Mouse (Mus musculus) embryonic facial prominence, embryonic 13.5 days (tissue): Measurements from ENCODE around the gene Strip1. TPM values are rescaled to one million over a fixed set of nuclear protein-coding genes. Genes with fewer than 3 reads are reported as not detected.
A peak's percentile ranks its signal among the peaks of the same experiment; 100 is the strongest.

ENCODE experiments used
- ATAC-seq: fragments of 200-750 bp; cut with Nextera tagmentation; 2 replicates; pipeline ENCODE4 v1.8.0; 2017; ENCODE audit warnings: low read depth; ENCODE audit not compliant: insufficient number of reproducible peaks, insufficient read depth, low FRiP score, low TSS enrichment
- H3K27ac ChIP-seq: fragments of 300-500 bp; sonication (generic); 2 replicates; pipeline ENCODE4 v1.5.1; 2015; ENCODE audit warnings: moderate library complexity, mild to moderate bottlenecking, inconsistent platforms
- H3K27me3 ChIP-seq: fragments of 300-500 bp; sonication (generic); 2 replicates; pipeline ENCODE4 v1.6.1; 2015; ENCODE audit warnings: mild to moderate bottlenecking, inconsistent platforms
- H3K36me3 ChIP-seq: fragments of 300-500 bp; sonication (generic); 2 replicates; pipeline ENCODE4 v1.6.1; 2015; ENCODE audit warnings: mild to moderate bottlenecking, inconsistent platforms
- H3K4me1 ChIP-seq: fragments of 300-500 bp; sonication (generic); 2 replicates; pipeline ENCODE4 v1.6.1; 2015; ENCODE audit warnings: inconsistent platforms
- H3K4me2 ChIP-seq: fragments of 300-500 bp; sonication (generic); 2 replicates; pipeline ENCODE4 v1.6.1; 2015; ENCODE audit warnings: moderate library complexity, mild to moderate bottlenecking, inconsistent platforms
- H3K4me3 ChIP-seq: fragments of 300-500 bp; sonication (generic); 2 replicates; pipeline ENCODE4 v1.5.1; 2015; ENCODE audit warnings: mild to moderate bottlenecking, inconsistent platforms
- H3K9ac ChIP-seq: fragments of 300-500 bp; sonication (generic); 2 replicates; pipeline ENCODE4 v1.6.1; 2015; ENCODE audit warnings: mild to moderate bottlenecking, inconsistent platforms
- H3K9me3 ChIP-seq: fragments of 300-500 bp; sonication (generic); 2 replicates; pipeline ENCODE4 v1.6.1; 2016; ENCODE audit warnings: inconsistent platforms
- WGBS: fragments of 180-500 bp; shearing (Covaris S2); methylation state at CpG from one replicate; pipeline ENCODE4 v1.1.7; 2015; ENCODE audit warnings: mixed read lengths; 5-methylcytosine and 5-hydroxymethylcytosine counted together
- polyA plus RNA-seq: library from polyadenylated mRNA; unstranded; fragments of >200 nt; fragmentation: Nextera tagmentation; extraction: Ambion mirVana; gene quantifications from 2 replicates; pipeline ENCODE4 v1.2.1, GENCODE M21; 2015

Gene Strip1
- polyA plus RNA-seq, 1 experiment from 2014 or later, result 69.1 TPM

DNA sequence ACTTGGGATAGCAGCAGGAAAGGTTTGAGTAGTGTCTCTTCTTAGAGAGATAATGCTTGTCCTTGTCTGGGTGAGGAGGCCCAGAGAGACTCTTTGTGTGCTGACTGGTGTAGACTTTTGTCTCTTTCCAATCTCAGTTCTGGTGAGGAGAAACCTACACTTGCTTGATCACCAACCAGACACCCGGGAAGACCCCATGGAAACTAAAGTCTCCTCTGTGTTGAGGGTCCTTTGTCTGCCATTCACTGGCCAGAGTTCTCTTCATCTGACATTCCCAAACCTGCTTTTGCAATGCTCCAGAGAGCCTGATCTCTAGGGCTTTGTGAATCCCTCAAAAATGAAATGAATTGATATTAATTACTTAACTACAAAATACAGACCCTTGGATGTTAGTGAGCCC is 47.6 kb downstream of the Strip1 start:
- Histone ChIP-seq H3K4me1 (peaks cover 70% of the 10 kb centered on the region), H3K4me3 (no peak overlapping the region), H3K27ac (peak overlapping the region; percentile 90), H3K4me2 (peak overlapping the region; percentile 85), H3K9ac (peak overlapping the region; percentile 77), H3K27me3 (peaks cover 86% of the 10 kb centered on the region), H3K36me3 (no peaks in the 10 kb centered on the region), H3K9me3 (no peaks in the 10 kb centered on the region)
- ATAC-seq, result no peak
- WGBS, result 13% methylated on average over 1 of the region's 1 CpGs

DNA sequence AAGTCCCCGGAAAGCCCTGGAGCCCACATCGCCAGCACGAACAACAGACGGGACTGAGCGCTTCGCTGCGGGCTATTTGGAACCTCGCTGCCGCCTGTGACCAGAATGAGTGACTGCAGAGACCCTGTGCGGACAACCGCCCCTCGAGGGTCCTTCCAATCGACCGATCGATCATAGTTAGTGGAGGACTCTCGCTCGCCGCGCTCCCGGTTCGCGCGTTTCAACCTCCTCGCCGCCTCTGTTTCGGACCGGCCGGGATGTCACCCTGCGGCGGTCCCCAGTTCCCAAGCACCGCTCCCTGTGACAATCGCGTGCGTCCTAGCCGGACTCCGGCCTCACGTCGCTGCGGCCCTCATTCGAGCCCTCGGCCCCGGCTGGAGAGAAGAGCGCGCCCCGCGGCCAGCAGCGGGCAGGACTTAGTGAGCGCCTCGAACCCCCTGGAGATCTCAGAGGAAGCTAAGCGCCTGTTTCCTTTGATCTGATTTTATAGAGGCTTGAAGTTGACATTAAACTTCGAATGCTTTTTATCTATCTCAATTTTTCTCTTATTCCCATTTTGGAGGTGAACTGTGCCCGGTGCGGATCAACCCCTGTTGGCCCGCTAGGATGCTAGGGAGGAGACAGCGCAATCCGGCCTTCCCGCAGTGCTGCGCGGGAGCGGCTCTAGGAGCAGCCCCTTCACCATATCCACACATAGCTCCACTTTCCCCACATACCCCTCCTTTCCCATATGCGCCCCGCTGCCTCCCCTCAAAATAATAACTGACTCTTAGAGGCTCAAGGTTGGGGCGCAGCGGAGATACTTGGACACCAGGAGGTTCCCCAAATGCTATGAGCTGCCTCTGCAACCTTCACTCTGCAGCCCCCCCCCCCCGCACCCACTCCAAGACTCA is 48.4 kb downstream of the Strip1 start:
- H3K36me3 ChIP-seq, result no peaks in the 10 kb centered on the region
- H3K27me3 ChIP-seq, result peaks cover 84% of the 10 kb centered on the region
- peak overlapping the region; percentile 50 for H3K4me3 ChIP-seq
- H3K9ac ChIP-seq, result peak overlapping the region; percentile 77
- H3K4me1 ChIP-seq, result peaks cover 70% of the 10 kb centered on the region
- ATAC-seq, result no peak
- peak overlapping the region; percentile 90 for H3K27ac ChIP-seq
- H3K4me2 ChIP-seq, result peak overlapping the region; percentile 85
- WGBS, result under 1% methylated on average over 65 of the region's 65 CpGs
- no peaks in the 10 kb centered on the region for H3K9me3 ChIP-seq

DNA sequence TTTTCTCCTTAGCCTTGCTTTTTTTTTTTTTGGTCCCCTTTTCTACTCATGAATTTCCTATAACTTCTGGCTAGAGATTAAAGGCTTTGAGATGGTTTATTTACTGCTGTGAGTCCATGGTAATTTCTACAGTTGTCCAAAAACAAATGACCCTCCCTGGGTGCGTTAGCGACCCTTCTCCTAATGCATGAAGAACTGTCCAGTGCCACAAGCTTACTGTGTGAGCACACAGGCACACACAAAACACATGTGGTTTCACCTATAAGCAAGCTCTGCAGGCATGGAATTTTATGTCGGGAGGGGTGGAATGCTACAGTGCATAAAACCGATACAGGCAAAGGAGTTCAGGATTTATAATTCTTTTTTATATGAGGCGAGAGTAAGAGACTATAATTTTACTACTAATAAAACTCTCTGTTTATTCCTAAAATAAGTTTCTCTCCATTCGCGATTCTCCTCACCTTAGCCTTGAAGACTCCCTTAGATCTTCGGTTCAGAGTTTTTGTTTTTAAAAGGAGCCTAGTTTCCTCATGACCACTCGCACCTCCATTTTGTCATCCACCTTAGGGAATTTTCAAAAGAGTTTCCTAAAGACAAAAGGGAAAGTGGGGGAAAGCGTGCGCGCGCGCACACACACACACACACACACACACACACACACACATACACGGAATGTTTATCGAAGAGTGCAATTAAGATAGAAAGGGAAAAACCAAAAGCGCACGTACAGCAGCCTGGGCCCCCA is 49.2 kb downstream of the Strip1 start:
- H3K4me3 ChIP-seq, result peak overlapping the region; percentile 50
- peaks cover 76% of the 10 kb centered on the region for H3K27me3 ChIP-seq
- H3K9me3 ChIP-seq, result no peaks in the 10 kb centered on the region
- H3K4me1 ChIP-seq, result peaks cover 67% of the 10 kb centered on the region
- 3% methylated on average over 18 of the region's 18 CpGs for WGBS
- H3K9ac ChIP-seq, result peak overlapping the region; percentile 77
- no peak for ATAC-seq
- peak overlapping the region; percentile 85 for H3K4me2 ChIP-seq
- H3K27ac ChIP-seq, result peak overlapping the region; percentile 90
- H3K36me3 ChIP-seq, result no peaks in the 10 kb centered on the region

DNA sequence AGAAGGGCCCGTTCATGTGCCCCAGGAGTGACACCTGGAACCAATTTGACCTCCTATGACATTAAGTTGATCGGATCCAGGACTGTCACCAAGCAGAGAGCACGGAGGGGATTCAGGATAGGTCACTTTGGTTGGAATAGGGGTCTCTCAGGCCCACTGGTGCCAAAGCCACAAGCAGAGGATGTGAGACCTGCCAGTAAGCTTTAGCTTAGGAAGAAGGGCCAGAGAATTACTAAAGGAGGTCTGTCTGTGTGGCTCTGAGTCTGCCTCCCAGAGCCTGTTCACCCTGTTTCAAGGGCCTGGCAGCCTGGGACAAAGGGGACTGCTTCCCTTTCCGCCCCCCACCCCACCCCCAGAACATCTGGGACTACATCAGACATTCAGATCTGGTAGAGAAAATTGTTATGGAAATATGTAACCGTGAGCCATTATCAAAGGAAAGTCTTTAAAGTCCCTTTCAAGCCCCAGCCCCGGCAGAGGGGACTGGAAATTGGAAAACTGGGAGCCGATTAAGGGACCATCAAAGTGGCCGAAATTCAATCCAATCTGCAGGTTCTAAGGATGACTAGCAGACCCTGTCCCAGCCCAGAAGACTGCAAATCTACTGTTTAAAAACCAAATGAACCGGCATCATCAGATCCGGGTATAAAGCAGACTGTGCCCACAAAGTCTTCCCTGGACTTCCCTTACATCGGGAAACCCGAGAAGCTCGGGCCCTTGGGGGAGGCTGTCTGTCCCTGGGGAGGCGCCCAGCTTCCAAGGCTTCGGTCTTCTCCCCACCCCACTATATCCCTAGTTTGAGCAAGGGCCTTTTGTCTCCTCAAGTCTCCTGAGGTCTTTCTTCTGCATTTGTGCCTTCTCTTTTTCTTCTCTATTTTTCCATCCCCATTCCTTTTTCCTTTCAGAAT is 50.1 kb downstream of the Strip1 start:
- Histone ChIP-seq H3K36me3 (no peaks in the 10 kb centered on the region), H3K4me2 (peak overlapping the region; percentile 85), H3K9me3 (no peaks in the 10 kb centered on the region), H3K4me3 (peak overlapping the region; percentile 13), H3K27ac (peak overlapping the region; percentile 90), H3K9ac (peak overlapping the region; percentile 55; the same call in 1 of the 2 replicates), H3K27me3 (peaks cover 66% of the 10 kb centered on the region), H3K4me1 (peaks cover 58% of the 10 kb centered on the region)
- no peak for ATAC-seq
- WGBS, result 3% methylated on average over 15 of the region's 15 CpGs

DNA sequence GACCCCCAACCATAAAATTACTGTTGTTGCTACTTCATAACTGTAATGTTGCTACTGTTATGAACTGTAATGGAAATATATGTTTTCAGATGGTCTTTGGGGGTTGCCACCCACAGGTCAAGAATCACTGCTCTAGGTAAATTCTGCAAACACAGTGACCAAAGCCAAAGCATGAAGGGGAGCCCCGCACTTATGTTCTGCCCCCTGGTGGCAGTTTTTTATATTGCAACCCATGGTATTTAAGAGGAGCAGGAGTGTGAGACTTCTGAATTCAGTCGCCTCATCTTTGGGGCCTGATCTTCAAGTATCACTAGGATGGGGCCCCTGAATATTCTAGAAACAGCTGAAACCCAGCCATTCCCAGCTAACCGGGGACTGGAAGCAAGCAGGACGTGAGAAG is 52.0 kb downstream of the Strip1 start:
- Histone ChIP-seq H3K4me2 (no peak overlapping the region), H3K9me3 (no peaks in the 10 kb centered on the region), H3K4me3 (no peak overlapping the region), H3K27ac (no peak overlapping the region), H3K9ac (no peak overlapping the region), H3K4me1 (peaks cover 43% of the 10 kb centered on the region), H3K36me3 (no peaks in the 10 kb centered on the region), H3K27me3 (peaks cover 47% of the 10 kb centered on the region)
- no peak for ATAC-seq
- WGBS, result 11% methylated on average over 4 of the region's 4 CpGs

DNA sequence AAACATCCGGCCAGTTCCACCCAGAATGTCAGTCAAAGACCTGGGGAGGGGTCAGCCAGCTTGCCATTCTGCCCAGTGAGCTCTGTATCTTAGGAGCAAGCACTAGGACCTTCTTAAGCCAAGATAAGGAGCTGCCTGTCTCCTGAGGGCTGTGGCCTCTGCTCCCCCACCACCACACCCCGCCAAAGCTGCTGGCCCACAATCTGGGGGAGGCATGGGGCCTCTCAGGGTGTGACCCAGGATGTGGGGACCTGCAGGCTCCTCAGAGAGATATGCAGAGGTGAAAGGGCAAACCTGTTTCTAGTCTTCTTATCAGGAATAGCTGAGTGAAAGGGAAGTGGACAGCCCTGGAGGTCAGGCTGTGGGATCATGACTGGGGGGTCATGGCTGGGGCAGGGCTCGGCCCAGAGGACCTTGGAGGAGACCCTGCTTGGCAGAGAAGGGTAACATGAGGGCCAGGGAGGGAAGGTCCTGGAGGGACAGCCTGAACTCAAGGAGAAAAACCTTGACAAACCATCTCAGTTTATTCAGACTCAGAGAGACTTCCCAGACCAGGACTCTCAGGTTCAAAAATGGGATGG is 53.6 kb downstream of the Strip1 start:
- 20% methylated on average over 3 of the region's 3 CpGs for WGBS
- no peak for ATAC-seq
- Histone ChIP-seq H3K27ac (no peak overlapping the region), H3K4me2 (no peak overlapping the region), H3K4me3 (no peak overlapping the region), H3K9me3 (no peaks in the 10 kb centered on the region), H3K36me3 (no peaks in the 10 kb centered on the region), H3K27me3 (peaks cover 32% of the 10 kb centered on the region), H3K9ac (no peak overlapping the region), H3K4me1 (peaks cover 30% of the 10 kb centered on the region)

DNA sequence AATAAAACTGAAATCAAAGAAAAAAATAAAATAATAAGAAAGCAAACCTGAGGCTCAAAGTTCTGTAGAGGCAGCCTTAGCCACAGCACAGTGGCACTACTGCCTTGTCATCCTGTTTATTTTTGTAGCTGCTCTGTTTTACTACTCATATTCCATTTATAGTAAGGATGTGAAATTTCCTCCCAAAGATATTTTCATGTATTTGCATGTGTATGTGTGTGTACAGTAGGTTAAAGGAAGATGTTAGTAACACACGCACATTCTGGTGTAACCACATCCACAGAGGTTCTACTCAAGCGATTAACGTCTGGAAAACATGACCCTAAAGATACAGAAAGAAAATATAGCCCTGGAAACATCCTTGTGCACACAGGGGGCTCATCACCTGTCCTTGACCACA is 54.7 kb downstream of the Strip1 start:
- H3K4me1 ChIP-seq, result peaks cover 23% of the 10 kb centered on the region
- no peaks in the 10 kb centered on the region for H3K36me3 ChIP-seq
- H3K9me3 ChIP-seq, result no peaks in the 10 kb centered on the region
- no peak overlapping the region for H3K27ac ChIP-seq
- H3K9ac ChIP-seq, result no peak overlapping the region
- no peak overlapping the region for H3K4me2 ChIP-seq
- WGBS, result 81% methylated on average over 3 of the region's 3 CpGs
- ATAC-seq, result no peak
- H3K27me3 ChIP-seq, result peaks cover 21% of the 10 kb centered on the region
- H3K4me3 ChIP-seq, result no peak overlapping the region

DNA sequence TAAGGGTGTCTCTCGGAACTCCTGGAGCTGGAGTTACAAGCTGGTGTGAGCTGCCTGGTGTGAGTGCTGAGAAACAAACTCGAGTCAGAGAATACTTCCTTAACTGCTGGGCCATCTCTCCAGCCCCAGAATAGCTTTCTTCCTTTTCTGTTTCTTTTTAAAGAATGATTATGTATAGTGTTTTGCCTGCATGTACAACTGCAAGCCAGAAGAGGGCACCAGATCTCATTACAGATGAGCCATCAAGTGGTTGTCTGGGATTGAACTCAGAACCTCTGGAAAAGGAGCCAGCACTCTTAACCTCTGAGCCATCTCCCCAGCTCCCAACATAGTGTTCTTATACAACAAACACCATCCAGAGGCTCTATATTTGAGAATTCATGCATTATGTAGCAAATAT is 60.3 kb downstream of the Strip1 start:
- no peak for ATAC-seq
- no peak overlapping the region for H3K4me2 ChIP-seq
- no peaks in the 10 kb centered on the region for H3K27me3 ChIP-seq
- H3K9ac ChIP-seq, result no peak overlapping the region
- H3K4me1 ChIP-seq, result no peaks in the 10 kb centered on the region
- H3K4me3 ChIP-seq, result no peak overlapping the region
- H3K27ac ChIP-seq, result no peak overlapping the region
- no peaks in the 10 kb centered on the region for H3K9me3 ChIP-seq
- H3K36me3 ChIP-seq, result no peaks in the 10 kb centered on the region
- 55% methylated on average over 2 of the region's 2 CpGs for WGBS

DNA sequence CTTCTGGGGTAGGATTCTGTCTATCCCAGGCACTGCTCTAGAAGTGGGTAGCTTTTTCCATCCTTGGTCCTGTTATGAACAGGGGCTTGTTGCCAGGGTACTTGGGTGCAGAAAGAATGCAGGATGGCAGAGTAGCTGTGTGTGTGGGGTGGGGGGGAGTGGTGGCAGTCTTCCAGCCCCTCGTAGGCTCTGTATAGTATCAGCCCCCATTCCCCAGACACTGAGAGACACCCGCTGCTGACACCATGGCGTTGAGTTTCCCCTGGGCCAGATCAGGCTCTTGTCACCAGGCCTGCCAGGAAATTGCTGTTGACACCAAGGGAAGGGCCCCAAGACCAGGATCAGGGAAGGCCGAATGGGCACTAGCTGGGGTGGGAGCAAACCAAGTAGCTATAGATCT is 62.8 kb downstream of the Strip1 start:
- Histone ChIP-seq H3K4me3 (no peak overlapping the region), H3K4me1 (peaks cover 3% of the 10 kb centered on the region; the same call in 1 of the 2 replicates), H3K36me3 (no peaks in the 10 kb centered on the region), H3K9me3 (no peaks in the 10 kb centered on the region), H3K9ac (no peak overlapping the region), H3K4me2 (no peak overlapping the region), H3K27me3 (no peaks in the 10 kb centered on the region), H3K27ac (no peak overlapping the region)
- peak; percentile 63; the same call in 1 of the 2 replicates for ATAC-seq
- 39% methylated on average over 4 of the region's 4 CpGs for WGBS

DNA sequence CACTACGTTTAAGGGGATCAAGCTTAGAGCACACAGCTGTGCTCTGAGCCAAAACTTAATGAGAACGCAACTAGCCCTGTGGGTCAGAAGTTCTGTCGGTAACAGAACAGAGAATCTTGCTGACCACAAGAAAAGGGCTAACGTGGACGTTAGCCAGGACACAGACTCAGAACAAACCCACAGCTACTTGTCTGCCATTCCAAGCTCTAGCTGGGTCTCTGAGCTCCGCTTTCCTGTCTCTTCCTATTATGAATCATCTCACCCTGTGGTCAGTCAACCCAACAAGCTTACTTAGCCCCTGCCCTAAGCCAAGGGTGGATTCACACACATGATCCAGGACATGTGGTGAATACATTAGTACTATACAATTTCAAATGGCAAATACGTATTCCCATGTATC is 63.7 kb downstream of the Strip1 start:
- no peak overlapping the region for H3K27ac ChIP-seq
- H3K4me2 ChIP-seq, result no peak overlapping the region
- WGBS, result 76% methylated on average over 7 of the region's 7 CpGs
- no peaks in the 10 kb centered on the region for H3K9me3 ChIP-seq
- H3K4me3 ChIP-seq, result no peak overlapping the region
- H3K4me1 ChIP-seq, result peaks cover 7% of the 10 kb centered on the region; the same call in 1 of the 2 replicates
- H3K9ac ChIP-seq, result no peak overlapping the region
- H3K27me3 ChIP-seq, result no peaks in the 10 kb centered on the region
- no peaks in the 10 kb centered on the region for H3K36me3 ChIP-seq
- ATAC-seq, result no peak

DNA sequence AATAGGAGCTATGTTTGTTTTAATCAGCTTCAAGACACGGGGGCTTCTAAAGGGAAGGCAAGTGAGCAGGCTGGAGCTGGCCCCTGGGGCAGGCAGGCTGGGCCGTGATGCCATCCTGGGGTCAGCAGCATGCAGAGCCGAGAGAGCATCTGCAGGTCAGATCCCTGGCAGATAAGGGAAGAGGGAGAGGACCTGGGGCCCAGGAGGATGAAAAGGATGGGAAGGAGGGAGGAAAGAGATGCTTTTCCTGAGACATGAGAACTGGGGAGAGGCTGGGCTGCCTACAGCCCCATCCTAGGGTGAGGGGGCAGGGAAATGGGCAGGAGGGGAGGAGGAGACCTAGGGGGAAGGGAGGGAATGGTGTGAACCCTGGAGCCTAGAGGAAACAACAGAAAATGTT is 66.2 kb downstream of the Strip1 start:
- Histone ChIP-seq H3K9ac (no peak overlapping the region), H3K36me3 (no peaks in the 10 kb centered on the region), H3K27ac (no peak overlapping the region), H3K4me3 (no peak overlapping the region), H3K9me3 (no peaks in the 10 kb centered on the region), H3K4me1 (peaks cover 12% of the 10 kb centered on the region; the same call in 1 of the 2 replicates), H3K27me3 (no peaks in the 10 kb centered on the region), H3K4me2 (no peak overlapping the region)
- no peak for ATAC-seq
- 7% methylated on average over 3 of the region's 3 CpGs for WGBS
